Mouse (Mus musculus) ES-CJ7 (cell line): ENCODE measurements at regions not wholly inside any gene's neighbourhood (a gene's known extent, or its start where the extent isn't known, plus 50 kb on each side); places are given as distances from the start of the nearest gene placed in this dataset.

ENCODE experiments used
- DNase-seq: peaks from one replicate; pipeline ENCODE4 v3.0.0; 2011; ENCODE audit warnings: low read depth, low spot score

DNA sequence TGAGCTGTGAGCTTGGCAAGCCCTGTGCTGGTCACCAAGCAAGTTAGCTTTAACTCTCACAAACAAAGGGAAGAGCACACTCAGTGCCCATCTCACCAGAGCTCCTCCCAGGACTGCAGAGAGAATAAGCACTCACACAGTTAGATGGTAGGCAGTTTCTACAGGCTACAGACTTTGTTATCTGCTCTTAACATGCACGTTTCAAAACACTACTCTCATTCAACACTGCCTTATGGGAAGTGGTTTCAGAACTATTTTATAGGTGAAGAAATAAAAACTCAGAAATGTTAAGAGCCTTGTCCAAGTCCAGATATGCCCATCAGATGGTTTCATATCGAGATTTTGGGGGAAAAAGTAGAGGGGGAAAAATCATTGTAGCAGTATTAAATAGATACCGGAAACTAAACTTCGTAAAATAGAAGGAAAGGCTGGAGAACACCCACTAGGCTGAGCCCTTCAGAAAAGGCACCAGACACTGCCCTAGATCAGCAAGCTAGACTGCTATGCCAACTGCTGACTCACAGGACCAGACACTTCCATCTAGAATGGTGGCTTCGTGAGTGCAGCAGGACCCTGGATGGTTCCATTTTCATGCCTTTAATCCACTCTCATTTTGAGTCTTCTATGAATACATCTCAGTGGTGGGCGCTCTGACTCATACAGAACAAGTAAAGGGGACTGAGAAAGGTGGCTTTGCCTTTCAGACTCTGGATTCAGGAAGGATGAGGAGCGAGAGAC is 51.3 kb upstream of the Serbp1 start:
- no peak for DNase-seq

GRCm38 (mm10) chr6:67184662-67185061 is 53.3 kb upstream of the Serbp1 start:
- DNase-seq: no peak

GRCm38 (mm10) chr6:67183481-67184215 is 54.3 kb upstream of the Serbp1 start:
- no peak for DNase-seq

DNA sequence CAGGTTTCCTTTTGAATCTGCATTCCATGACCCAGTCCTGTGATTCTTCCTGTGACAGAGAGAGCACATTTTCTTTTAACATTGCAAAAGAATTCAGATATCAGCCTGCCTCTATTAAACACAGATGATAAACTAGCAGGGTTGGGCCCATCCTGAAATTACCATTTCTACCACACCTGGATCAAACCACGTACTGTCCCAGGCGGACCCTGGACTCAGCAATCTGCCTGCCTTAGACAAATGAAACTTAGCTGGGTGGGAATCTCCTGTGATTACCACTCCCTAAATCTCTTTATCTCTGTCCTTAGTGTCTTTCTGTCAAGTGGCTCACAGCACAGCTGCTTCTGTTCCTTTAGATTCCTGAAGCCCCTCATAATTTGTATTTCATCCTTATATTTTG is 55.5 kb upstream of the Serbp1 start:
- DNase-seq: no peak

GRCm38 (mm10) chr6:67181459-67181858 is 56.5 kb upstream of the Serbp1 start:
- DNase-seq: no peak

- no peak for DNase-seq
Observed at GRCm38 (mm10) chr6:67179416-67179815, 58.6 kb upstream of the Serbp1 start.

GRCm38 (mm10) chr6:67178531-67178930 is 59.4 kb upstream of the Serbp1 start:
- no peak for DNase-seq

DNA sequence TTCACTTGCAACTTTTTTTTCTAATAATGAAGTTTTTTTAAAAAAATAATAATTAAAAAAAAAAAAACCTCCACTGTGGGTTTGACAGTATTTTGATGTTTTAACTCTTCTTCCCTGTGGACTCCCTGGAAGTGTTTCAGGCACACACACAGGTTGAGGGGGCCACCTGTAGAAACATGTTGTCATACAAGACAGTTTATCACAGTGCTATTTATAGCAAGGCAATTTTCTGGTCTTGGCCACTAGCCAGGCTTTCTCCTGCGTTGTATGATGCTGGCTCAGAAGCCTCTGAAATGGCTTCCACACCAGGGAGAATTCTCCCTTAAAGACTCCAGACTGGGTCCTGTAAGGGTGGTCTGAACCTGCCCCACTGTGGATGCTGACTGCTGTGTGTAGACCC is 59.9 kb upstream of the Serbp1 start:
- no peak for DNase-seq

- DNase-seq: no peak
Observed at GRCm38 (mm10) chr6:67170674-67170946, 67.4 kb upstream of the Serbp1 start.

- DNase-seq: peak; percentile 95
Observed at GRCm38 (mm10) chr6:67169873-67170673, 67.9 kb upstream of the Serbp1 start.

DNA sequence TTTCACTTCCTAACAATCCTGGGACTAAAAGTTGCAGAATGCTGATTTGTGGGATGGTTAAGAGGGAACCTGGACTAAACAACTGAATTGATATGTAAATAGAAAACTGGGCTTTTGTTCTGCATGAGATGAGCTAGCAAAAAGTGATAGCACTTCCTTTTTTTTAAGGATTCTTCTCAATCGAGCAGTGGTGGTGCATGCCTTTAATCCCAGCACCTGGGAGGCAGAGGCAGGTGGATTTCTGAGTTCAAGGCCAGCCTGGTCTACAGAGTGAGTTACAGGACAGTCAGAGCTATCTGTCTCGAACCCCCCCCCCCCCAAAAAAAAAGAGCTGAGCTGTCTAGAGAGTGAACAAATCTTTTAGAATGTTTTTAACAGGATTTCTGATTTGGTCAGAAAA is 69.2 kb upstream of the Serbp1 start:
- no peak for DNase-seq

DNA sequence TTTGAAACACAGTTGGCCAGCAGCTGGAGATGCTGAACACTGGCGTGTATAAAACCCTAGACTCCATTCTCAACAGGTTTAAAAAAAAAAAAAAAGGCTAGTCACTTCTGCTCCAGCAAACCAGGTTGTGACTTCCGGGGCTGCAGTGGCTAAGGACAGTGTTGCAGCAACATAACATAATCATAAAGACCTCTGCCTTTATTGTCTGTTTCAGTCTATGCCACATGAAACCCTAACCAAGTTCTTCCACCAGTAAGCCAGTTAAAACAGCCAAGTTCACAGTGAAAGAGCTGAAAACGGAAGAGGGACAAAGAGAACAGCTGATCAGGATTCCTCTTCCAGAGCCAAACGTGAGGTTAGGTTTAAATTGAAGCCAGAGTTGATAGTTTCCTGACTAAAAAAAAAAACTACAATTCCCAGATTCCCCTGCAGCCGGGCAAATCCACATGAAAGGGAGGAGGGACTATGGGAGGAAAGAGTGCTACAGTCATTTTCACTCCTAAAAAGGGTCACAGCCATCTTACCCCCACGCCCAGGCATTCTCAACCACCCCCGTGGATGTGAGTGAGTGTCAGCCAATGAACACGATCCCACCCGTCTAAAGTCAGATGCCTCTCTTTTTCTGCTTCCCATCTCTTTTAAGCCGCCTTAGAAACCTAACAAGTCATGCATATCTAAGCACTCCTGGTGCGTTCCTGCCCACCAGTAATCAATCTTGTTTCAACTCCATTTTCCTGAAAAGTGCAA is 69.8 kb upstream of the Serbp1 start:
- DNase-seq: peak; percentile 92

GRCm38 (mm10) chr6:67165091-67165490 is 72.9 kb upstream of the Serbp1 start:
- DNase-seq: no peak

DNA sequence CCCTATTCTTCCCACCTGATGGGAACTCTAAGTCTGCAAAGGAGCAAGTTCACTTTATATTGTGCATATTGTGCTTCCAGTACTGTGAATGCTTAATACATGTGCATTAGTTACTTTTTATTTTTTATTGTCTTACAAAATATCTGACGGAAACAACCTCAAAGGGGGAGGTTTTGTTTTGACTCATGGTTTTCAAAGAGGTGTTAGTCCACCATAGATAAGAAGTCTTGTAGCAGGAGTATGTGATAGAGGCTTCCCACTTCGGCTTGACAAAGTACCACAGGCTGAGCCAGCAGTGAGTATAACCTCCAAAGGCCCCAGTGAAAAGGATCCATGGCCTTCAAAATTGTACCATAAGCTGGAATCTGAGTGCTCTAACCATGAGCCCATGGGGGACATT is 74.0 kb upstream of the Serbp1 start:
- DNase-seq: no peak

GRCm38 (mm10) chr6:67162814-67163213 is 75.2 kb upstream of the Serbp1 start:
- no peak for DNase-seq

DNA sequence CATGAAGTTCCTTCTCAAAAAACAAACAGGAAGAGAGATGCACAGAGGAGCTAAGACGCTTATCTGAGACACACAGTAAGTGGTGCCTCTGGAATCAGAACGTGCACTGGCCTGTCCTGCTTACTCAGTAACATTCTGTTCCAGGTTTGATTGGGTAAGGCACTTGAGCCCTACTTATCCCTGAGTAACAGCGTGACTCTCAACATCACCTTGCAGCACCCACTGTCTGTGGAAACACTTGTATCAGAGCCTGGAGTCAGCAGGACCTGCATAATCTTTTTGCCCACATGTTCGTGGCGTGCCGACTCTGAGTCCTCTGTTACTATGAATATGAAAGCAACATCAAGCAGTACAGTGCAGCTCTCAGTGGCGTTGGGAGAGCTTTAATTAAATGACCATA is 76.4 kb upstream of the Serbp1 start:
- no peak for DNase-seq

DNA sequence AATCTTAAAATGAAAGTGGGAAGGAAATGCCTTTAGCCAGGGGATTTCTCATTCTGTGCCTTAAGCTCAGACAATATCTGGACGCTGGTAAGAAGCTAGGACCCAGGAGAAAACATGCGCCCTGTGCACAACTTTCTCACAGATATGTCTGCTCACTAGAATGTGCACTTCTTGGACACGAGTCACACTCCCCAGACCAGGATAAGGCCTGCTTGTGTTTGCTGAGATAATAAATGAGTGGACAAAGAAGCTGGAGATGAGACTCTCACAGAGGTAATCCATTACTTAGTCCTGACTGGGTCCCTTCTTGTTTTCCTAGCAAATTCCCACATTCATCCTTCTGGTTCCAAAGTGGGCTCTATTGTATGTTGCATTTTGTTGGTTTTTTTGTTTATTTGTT is 77.4 kb upstream of the Serbp1 start:
- no peak for DNase-seq

DNA sequence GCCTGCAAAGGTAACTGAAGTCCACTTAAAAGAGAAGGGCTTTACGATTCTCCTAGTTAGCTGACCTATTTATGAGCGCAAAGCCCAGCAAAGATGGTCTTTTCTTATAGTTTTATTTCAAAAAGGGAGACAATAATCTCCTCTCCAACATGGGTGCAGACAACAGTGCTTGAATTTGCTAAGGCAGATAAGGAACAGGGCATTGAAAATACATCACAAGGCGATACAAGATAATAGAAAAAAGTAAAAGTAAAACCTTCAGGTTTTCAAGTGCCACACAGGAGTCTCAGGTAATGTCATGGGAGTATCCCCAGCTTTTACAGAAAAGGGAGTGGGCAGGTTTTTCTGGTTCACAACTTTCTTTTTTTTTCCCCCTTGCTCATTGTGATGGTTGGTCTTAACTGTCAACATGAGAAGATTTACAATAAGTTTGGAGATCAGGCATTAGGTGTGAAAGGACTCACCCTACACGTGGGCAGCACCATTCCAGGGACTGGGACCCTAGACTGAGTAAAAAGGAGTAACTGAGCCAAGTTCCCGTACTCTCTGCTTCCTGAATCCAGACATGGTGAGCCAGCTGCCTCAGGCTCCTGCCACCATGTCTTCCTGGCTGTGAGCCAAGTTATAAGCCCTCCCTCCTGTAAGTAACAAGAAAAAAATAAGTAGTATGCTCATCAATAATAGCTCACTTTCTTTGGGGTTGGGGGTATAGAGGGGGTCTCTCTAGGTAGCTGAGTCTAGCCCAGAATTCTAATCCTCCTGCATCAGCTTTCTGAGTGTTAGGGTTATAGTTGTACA is 78.1 kb upstream of the Serbp1 start:
- DNase-seq: no peak

DNA sequence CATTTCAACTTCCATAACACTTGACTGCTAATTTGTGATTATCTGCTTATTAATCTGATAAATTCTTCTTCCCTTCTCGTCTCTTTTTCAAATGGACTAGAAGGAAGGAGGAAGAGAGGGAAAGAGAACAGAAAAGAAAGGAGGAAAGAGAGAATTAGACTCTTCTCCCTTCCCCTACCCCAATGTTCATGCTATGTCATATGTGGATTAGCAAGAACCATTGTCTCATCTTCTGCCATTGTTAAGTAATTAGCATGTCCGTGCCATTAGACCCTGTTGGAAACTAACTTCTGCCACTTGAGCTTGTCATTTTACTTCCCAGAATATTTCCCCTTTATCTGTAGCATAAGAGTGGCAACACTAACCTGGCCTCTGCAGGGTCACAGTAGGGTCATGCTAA is 78.8 kb upstream of the Serbp1 start:
- DNase-seq: no peak

- peak; percentile 97 for DNase-seq
Observed at GRCm38 (mm10) chr6:67158765-67159164, 79.2 kb upstream of the Serbp1 start.

- DNase-seq: peak; percentile 64
Observed at GRCm38 (mm10) chr6:67152845-67153468, 85.0 kb upstream of the Serbp1 start.
